Mouse (Mus musculus): Measurements from ENCODE around the gene Ninj1. TPM values are rescaled to one million over a fixed set of nuclear protein-coding genes. Genes with fewer than 3 reads are reported as not detected.

Ninj1 gene
- polyA plus RNA-seq, 1 experiment: 56.2 TPM

DNA sequence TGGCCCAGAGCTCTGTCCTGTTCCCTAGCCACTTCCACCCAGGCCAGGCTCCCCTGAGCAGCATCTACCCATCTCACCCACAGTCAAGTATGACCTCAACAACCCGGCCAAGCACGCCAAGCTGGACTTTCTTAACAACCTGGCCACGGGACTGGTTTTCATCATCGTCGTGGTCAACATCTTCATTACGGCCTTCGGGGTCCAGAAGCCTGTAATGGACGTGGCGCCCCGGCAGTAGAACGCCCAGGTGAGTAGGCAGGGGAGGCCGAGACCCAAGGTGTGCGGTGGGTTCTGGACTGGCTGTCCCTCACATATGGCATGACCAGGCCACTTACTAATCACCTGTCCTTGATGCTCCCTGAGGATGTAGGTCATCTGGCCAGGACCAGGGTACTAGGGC, 7.5 kb downstream of the Ninj1 start:
- no peak for DNase-seq (ENCODE audit: extremely low spot score in 1 of 2, low spot score in 1 of 2)

DNA sequence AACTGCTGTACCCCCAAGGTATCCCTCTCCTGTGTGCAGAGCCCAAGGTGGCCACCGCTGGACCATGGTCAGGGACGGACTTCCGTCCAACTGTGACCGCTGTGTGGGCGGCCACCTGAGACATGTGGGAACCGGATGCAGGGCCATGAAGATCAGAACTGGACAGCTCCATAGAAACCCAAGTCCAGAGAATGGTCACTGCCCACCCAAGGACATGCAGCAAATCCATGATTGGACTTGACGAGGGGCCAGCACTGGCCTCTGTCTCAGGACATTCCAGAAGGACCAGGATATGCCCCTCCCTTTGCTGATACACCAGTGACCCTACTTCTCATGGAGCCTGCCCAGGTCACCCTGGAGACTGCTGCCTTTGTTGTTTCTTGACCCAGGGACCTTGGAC, 8.4 kb downstream of the Ninj1 start:
- DNase-seq (ENCODE audit: extremely low spot score in 1 of 2, low spot score in 1 of 2): no peak

DNA sequence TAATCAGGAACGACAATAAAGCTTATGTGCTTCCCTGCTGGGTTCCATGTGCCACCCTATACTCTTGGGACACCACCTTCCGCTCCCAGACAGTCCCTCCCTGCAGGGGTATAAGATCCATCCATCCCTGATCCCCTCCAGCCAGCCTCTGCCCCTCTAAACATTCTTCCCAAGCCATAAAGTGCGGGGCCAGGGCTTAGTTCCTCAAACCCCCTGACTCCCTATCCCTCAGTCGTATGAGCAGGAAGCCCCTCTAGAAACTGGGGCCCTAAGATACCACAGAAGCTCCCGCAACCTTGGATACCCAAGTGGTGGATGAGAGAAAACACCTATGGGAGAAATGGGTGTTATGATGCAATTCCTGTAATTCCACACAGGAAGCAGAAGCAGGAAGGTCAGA, 8.9 kb downstream of the Ninj1 start:
- DNase-seq (ENCODE audit: extremely low spot score in 1 of 2, low spot score in 1 of 2): no peak

DNA sequence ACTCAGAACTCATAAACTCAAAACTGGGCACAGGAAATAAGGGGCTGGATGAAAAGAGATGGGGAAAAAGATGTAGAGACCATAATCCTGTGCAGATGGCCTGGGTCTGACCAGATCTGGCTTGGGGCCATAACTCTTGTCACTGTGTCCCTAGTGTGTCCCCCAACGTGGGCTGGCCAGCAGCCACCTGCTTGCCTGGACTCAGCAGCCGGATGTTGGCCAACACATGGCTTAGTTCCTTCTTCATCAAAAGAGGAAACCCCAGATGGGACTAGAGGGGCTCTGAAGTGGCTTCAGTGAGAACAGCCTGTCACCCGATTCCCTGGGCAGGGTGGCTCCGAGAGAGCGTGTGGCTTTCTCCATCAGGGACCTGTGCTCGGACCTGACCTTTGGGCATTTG, 9.5 kb downstream of the Ninj1 start:
- peak in 1 of 2 experiments; percentile 27 for DNase-seq (ENCODE audit: extremely low spot score in 1 of 2, low spot score in 1 of 2)

DNA sequence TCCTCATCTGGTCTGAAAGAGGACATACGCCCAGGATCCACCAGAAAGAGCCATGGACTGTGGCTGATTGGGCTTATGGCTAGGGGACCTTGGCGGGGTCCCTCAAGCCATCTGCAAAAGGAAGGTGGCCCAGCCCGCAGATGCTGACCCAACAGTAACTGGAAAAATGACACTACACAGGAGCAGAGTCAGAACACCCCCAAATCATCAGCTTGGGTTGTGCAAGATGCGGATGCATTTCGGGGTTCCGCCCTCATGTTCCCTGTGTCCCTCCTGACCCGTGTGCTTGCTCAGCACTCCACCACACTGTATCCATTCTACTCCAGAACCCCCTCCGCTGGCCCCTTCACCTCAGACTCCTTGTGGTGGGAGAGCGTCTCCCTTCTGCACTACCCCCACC, 11.4 kb downstream of the Ninj1 start:
- no peak for DNase-seq (ENCODE audit: extremely low spot score in 1 of 2, low spot score in 1 of 2)

DNA sequence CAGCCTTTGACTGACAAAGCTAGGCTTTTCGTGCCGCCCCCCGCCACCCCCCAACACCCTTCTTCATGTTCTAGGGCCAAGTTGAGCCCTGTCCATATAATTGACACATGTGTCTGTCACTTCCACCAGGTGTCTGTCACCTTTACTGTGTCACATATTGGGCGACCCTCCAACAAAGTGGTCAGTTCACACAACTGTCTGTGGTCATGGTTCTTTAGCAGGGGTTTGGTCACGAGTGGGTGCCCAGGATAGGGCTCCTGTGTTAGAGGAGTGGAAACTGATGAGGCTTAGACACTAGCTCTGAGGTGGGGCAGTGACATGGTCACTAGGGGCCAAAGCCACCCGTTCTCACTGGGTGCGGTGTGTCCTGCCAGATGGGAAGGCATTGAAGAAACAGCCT, 12.6 kb downstream of the Ninj1 start:
- no peak for DNase-seq (ENCODE audit: extremely low spot score in 1 of 2, low spot score in 1 of 2)

DNA sequence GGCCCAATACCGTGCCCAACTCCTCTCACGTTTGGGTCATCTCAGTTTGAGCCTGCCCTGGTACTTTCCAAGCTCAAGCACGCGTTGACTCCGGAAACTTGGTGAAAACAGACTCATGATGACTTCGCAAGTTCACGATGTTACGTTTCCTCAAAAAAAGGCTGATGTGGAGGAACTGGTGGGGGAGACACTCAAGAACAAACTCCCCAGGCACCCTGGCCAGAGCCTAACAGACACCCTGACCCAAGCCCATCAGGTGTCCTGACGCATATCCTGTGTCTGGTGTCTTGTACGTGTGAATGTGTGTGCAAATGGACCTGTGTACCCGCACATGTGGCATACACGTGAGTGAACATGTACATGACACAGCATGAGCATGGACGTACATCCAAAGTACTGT, 13.4 kb downstream of the Ninj1 start:
- DNase-seq (ENCODE audit: extremely low spot score in 1 of 2, low spot score in 1 of 2): no peak

DNA sequence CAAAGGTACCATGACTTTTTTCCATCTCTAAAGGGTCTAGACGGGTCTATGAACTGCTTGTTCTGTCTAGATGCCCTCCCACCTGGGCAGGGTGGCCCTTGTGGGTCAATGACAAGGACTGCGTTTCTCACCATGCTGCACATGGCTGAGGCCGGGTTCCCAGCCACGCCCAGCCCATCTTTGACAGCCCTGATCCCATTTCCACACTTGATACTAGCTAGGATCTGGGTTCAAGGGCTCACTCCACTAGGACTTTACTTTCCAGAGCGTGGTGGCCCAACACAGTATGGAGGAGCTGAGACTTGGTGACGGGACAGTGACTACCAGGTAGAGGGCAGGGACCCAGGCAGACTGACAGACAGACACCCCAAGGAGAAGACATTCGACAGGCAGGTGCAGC, 15.3 kb downstream of the Ninj1 start:
- no peak for DNase-seq (ENCODE audit: extremely low spot score in 1 of 2, low spot score in 1 of 2)

DNA sequence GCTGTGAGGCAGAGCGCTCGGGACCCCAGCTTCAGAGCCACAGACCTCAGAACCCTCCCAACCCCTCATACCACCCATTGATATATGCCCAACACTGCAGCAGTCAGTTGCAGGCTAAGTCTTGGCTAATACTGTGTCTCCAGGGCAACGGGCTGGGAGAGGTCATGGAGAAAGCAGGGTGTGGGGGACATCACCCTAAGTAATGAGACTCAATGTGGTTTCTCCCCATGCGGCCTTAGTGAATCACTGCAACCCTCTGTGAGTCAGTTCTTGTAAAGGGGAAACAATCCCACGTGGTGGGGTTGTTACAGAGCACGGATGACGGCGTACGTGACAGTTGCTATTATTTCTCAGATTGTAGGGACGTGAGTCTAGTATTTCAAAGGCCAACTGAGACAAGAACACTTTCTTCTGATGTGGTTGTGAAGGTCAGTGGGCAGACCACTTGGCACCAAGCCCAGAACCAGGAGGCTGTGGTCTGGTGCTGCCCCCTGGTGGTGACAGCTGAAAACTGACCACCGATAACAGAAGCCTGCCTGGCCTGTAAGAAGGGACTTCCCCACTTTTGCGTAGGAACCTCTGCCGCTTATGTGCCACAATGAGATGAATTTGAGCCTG, 18.2 kb downstream of the Ninj1 start:
- DNase-seq (ENCODE audit: extremely low spot score in 1 of 2, low spot score in 1 of 2): peak; percentile 58 to 88

DNA sequence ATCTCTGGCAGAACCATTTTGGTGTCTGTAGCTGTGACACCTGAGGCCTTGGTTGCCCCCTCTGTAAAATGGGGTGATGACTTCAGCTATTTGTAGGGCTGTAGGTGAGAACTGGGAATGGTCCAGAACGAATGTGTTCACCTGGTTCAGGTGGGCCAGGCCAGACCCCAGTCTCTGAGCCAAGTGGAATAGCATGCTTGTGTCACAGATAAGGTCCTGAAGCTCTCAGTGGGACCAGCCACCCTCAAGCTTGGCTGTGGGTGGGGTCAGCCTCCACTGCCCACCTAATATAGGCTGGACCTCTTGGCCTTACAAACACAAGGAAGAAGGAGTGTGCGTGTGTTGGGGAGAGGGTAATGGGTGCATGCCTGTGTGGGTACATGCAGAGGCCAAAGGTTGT, 19.1 kb downstream of the Ninj1 start:
- no peak for DNase-seq (ENCODE audit: extremely low spot score in 1 of 2, low spot score in 1 of 2)

DNA sequence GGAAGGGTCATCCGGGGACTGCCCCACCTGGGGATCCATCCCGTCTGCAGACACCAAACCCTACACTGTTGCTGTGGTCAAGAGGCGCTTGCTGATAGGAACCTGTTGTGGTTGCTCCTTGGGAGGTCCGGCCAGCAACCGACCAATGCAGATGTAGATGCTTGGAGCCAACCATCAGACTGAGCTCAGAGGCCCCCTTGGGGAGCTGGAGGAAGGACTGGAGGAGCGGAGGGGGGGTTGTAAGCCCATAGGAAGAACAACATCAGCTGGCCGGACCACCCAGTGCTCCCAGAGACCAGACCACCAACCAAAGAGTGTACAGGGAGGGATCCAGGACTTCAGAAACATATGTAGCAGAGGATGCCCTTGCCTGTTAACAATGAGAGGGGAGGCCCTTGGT, 22.0 kb downstream of the Ninj1 start:
- DNase-seq (ENCODE audit: extremely low spot score in 1 of 2, low spot score in 1 of 2): no peak

DNA sequence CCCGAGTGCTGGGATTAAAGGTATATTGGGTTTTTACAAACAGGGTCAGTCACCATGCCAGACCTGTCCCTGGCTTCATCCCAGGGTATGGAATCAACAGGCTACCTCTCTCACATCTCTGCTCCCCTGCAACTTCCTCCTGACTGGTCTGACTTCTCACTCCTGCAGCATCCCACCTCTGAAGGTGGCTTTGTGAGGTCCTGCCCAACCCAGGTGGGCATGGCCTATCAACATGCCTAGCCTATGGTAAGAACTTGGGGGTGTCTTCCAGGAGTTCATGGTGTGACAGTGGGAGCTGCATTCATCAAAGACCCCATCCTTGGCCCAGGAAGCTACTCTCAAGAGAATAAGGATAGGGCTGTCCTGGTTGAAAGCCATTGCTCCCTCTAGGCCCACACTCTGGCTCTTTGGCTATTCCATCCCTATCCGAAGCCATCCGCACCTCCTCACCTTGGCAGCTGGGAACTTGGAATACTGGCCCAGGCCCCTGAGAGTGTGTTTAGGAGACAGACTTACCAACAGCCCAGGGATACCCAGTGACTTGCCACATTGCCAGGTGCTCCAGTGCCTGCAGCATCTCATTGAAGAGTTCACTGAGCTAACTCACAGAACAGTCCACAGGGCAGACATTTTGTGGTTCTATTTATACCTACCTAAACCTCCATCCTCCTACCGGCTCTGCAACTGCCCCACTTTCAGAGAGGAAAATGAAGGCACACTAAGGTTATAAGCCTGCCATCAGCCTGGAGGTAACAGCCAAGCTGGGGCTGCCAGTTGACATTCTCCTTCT, 25.6 kb downstream of the Ninj1 start:
- DNase-seq (ENCODE audit: extremely low spot score in 1 of 2, low spot score in 1 of 2): no peak

DNA sequence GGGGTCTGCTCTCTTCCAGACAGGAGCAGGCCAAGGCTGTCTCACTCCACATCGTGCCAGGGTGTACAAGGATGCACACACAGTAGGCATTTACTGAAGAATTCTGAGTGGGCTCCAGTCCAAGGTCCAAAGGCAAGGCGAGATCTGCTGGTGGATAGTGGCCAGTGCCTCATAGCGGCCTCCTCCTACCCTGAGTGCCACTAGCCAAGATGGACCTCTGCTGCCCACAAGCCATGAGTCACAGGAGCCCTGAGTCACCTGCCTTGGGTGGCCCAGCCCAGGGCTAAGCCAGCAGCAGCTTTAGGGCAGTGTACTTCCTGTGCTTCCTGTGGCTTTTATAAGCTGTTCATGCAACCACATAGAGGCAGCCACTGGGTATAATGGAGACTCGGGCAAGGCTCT, 26.2 kb downstream of the Ninj1 start:
- DNase-seq (ENCODE audit: extremely low spot score in 1 of 2, low spot score in 1 of 2): no peak

DNA sequence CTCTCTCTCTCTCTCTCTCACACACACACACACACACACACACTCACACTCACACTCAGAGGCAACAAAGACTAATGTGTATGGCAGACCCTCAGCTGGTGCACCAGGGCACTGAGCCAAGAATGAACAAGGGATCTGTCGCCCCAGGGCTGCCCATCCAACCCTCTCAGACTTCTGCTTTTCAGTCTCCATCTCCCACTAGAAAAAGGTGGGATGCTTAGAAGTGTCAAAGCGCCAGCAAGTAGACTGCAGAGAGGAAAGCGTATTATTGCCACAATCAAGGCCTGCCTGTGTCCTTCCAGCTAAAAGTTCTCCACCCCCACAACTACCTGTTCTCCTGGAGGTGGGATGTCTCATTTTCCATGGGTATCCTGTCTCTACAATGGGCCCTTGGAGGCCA, 27.2 kb downstream of the Ninj1 start:
- DNase-seq (ENCODE audit: extremely low spot score in 1 of 2, low spot score in 1 of 2): no peak

DNA sequence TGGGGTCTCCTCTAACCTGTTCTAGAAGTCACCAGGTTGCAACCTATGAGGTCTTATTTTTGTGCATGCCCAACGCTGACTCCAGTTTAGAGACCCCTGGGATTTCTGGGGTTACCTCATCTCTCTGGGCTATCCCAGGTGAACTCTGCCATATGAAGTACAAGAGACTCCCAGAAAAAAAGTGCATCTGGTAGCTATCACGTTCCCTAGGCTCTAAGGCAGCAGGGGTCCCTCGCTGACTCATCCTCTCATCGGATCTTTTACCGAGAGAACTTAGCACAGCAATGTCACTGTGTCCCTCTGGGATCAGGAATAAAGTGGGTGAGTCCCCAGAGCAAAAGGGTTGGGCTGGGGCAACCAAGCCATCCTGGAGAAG, 27.8 kb downstream of the Ninj1 start:
- no peak for DNase-seq (ENCODE audit: extremely low spot score in 1 of 2, low spot score in 1 of 2)

DNA sequence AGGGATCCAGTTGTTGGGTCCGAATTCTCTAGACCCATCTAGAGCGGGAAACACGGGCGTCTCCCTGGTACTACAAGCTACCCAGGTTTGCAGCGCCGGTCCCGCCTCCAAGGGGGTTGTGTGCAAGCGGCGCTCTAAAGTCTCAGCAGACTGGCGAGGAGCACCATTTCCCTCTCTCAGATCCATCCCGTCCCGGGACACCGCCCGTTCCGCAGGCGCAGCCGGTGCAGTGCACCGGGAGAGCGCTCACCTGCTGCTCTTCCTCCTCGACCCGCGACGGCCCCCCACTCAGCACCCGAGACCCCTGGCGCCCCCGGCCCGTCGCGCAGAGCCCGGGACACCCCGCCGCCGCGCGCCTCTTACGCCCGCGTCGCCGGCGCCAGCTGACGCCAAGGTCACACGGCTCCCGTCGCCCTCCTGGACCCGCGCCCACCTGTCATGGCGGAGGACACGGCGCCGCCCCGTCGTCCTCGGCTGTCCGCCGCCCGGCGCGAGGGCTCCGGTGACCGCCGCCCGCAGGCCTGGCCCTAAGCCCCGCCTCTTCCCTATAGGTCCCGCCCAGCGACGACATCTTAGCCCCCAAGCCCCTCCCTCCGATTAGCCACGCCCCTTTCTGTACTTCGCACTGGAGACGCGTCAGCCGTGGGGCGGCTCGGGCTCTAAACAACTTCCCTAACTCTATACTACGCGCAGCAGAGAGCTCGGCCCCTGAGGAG, 28.4 kb downstream of the Ninj1 start, which contains the start of gene Card19:
Card19 (minus strand) TSS at position 534 of the 716 bp plus-strand sequence.
- peak; percentile 79 to 90 for DNase-seq (ENCODE audit: extremely low spot score in 1 of 2, low spot score in 1 of 2)

DNA sequence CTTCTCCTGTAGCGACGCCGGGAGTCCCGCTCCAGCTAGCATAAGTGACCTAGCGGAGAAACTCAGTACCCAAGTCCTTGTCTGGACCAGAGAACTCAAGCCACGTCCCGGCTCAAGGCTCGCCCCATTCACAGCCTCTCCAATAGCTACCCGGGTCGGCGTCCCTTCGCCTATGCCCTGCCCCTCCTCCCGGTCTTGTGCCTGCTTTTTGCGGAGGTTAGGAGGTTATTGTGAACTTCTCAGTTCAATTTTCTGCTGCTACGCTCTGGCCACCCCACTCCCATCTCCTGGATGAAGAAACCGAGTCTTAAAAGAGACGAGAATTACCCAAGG, 28.9 kb downstream of the Ninj1 start:
- no peak for DNase-seq (ENCODE audit: extremely low spot score in 1 of 2, low spot score in 1 of 2)

DNA sequence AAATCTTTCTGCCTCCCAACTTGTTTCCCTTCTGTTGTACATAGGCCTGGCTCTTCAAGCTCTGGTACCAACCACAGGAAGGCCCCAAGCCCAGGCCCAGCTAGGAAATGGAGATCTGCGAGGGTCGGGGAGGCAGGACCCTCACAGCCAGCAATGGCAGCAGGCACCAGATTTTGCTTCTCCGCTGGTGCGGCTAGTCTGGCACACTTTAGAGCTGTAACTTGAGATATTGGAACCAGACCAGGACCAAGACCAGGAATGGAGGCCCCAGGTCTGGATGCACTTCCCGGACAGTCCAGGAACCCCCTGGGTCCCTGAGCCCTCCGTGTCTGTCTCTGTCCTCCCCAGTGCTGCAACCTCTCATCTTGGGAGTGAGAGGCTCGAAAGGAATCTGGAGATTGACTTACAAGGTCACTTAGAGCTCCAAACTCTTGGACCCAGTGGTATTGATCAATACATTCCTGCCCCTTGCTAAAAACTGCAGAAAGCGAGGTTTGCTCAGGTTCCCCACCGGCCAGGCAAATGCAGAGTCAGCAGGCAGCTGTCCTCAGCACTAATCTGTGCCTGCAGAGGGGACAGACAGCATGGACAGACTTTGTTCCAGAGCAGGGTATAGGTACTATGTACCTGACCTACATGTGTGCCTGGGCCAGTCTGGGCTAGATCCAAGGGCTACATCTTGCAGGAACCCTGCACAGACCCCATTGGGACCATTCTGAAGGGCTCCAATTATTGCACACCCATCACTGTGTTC, 29.7 kb downstream of the Ninj1 start:
- DNase-seq (ENCODE audit: extremely low spot score in 1 of 2, low spot score in 1 of 2): no peak

DNA sequence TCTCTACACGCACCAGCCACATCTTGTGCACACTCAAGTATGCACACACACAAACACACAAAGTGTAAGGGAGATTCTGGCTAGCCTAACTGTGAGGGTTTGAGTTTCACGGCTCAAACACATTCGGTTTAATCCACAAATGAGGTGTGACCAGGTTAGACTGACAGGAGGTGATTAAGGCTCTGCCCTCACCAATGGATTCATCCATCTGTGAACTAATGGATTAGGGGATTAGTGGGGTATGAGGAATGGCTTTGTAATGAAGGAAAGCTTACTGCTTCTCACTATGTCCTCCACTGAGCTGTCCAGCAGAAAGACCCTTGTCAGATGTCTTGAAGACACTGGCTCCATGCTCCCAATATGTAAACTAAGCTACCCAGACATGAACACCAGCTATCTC, 31.4 kb downstream of the Ninj1 start:
- DNase-seq (ENCODE audit: extremely low spot score in 1 of 2, low spot score in 1 of 2): no peak

DNA sequence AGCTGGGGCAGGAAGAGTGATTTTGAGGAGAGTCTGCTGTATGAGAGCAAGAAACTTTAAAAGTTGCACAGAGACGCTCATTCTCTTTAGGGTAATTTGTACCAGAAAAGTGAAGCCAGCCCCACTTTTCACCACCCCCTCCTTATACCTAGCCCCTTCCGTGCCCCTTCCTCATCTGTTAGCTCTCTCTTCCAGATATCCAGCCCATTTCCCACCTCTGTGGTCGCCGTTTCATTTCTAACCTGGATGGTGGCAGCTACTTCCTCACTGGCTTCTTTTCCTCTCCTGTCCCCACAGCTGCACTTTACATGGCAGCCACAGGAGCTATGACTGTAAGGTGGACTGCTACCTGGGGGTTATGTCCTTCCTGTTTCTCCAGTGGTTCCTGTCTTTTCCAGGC, 32.1 kb downstream of the Ninj1 start:
- DNase-seq (ENCODE audit: extremely low spot score in 1 of 2, low spot score in 1 of 2): no peak

DNA sequence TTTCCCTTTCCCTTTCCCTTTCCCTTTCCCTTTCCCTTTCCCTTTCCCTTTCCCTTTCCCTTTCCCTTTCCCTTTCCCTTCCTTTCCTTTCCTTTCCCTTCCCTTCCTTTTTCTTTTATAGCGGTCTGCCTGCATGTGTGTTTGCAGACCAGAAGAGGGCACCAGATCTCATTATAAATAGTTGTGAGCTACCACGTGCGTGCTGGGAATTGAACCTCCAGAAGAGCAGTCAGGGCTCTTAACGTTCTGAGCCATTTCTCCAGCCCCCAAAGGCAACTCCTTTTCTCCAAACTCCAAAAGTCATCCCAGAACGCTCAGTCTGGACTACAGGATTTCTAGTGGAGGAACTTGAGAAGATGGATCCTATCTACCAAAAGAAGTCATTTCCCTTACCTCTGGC, 33.6 kb downstream of the Ninj1 start:
- DNase-seq (ENCODE audit: extremely low spot score in 1 of 2, low spot score in 1 of 2): no peak

All from frontal cortex, adult 2 months (tissue).